ENCODE assay signal across 25 mouse cellular contexts in the genomic region with DNA sequence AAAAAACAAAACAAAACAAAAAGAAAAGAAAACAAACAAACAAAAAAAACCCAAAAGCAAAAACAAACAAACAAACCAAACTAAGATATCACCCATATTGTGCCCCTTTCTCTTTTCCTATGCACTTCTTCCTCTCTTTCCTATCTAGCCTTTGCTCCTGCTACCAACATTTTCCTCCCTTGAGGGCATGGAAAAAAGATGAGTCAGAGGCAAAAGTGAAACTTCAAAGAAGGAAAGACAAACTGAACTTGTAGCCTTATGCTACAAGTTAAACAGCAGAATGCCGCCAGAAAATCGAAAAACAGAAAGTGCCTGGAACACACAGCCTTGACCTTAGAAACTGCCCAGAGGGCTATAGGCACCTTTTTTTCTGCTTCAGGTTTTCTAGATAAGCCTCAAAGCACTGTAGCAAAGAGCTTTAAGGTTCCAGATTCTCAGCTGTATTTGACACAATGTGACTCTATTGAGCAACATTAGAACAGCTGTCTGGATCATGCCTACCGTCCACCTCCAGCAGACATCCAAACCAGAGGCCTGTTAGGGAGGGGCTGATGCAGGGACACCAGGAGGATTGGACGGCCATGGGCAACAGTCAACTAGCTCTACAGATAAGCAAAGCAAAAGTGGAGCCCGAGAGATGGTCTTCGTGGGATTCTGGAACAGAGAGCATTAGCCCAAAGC. TPM values are rescaled to one million over a fixed set of nuclear protein-coding genes. Genes with fewer than 3 reads are reported as not detected.
A peak's percentile ranks its signal among the peaks of the same experiment; 100 is the strongest.
DNase-seq lines count a peak whose midpoint lies in the region; ATAC-seq and TF ChIP-seq lines count a peak whose summit lies in the region.
"Had no signal": no experiment of that assay in that cellular context is flagged by ENCODE, and none has a peak within 500 bp of the region (broad histone marks: within the 10 kb centered on the region; RNA-seq: fewer than 3 reads in every experiment).

No protein-coding gene starts in this region.

- no peak overlapping the region for H3K9ac ChIP-seq in liver, embryonic 13.5 days
- no peak overlapping the region for H3K9ac ChIP-seq in liver, embryonic 11.5 days (ENCODE audit: low read depth, low read length)
- no peak overlapping the region for H3K9ac ChIP-seq in CH12.LX (ENCODE audit: insufficient read depth, low read depth)
- H3K9ac ChIP-seq: heart, embryonic 12.5 days; hindbrain, embryonic 14.5 days had no signal

- in situ Hi-C loops in CH12.LX (cut with MboI; ENCODE audit: low pct_ligation_motif_present, low pct_unique_long_range_greater_than_20kb, low sequenced_read_pairs) = no loop called here

- no peak for DNase-seq in liver, embryonic 13.5 days
- DNase-seq in liver, embryonic 11.5 days (ENCODE audit: low spot score) = no peak
- DNase-seq in CH12.LX (ENCODE audit: extremely low read depth) = no peak
- DNase-seq in cerebellum, adult 9-10 months = no peak
- no peak for DNase-seq in thymus, postnatal 4 days
- DNase-seq in urinary bladder, adult 18-20 months (ENCODE audit: low spot score in 2 of 2) = no peak
- DNase-seq: cerebellum, adult 18-20 months; gastrocnemius, adult 2 months; heart, adult 11 months; kidney, adult 9 months; kidney, postnatal 4 days; lung, adult 18-20 months; right cerebral cortex, postnatal 14 days; thymus, adult 2 months had no signal

- no peaks in the 10 kb centered on the region for H3K79me2 ChIP-seq in CH12.LX (replicated peaks; ENCODE audit: control insufficient read depth, extremely low read depth, insufficient read depth, poor library complexity, severe bottlenecking)

- no peaks in the 10 kb centered on the region for H3K36me3 ChIP-seq in liver, embryonic 13.5 days
- H3K36me3 ChIP-seq in liver, embryonic 11.5 days (ENCODE audit: control insufficient read depth, insufficient read depth, low read length) = no peaks in the 10 kb centered on the region
- peaks cover 10 to 20% of the 10 kb centered on the region in 2 experiments for H3K36me3 ChIP-seq in CH12.LX (replicated peaks in 1 of 2; ENCODE audit: control insufficient read depth in 1 of 2, insufficient read depth in 1 of 2, low read length in 1 of 2)
- H3K36me3 ChIP-seq: embryonic facial prominence, embryonic 10.5 days; G1E; heart, embryonic 12.5 days; limb, embryonic 10.5 days had no signal

- no peak overlapping the region for H3K4me3 ChIP-seq in liver, embryonic 13.5 days (replicated peaks)
- no peak overlapping the region for H3K4me3 ChIP-seq in liver, embryonic 11.5 days (ENCODE audit: low read depth, low read length)
- no peak overlapping the region for H3K4me3 ChIP-seq in CH12.LX (replicated peaks in 1 of 3; ENCODE audit: low read depth in 2 of 3, low read length in 2 of 3, poor library complexity in 1 of 3)
- H3K4me3 ChIP-seq: embryonic facial prominence, embryonic 10.5 days; gastrocnemius, adult 2 months; heart, embryonic 12.5 days; limb, embryonic 10.5 days had no signal

- H3K4me1 ChIP-seq in liver, embryonic 13.5 days (replicated peaks) = peaks cover 16% of the 10 kb centered on the region
- no peaks in the 10 kb centered on the region; the same call in 1 of the 2 replicates for H3K4me1 ChIP-seq in liver, embryonic 11.5 days (replicated peaks; ENCODE audit: control insufficient read depth, insufficient read depth, low read length)
- peaks cover 16 to 44% of the 10 kb centered on the region in 2 experiments for H3K4me1 ChIP-seq in CH12.LX (ENCODE audit: control insufficient read depth in 1 of 2, insufficient read depth in 2 of 2)
- H3K4me1 ChIP-seq: embryonic facial prominence, embryonic 10.5 days; heart, embryonic 12.5 days; limb, embryonic 10.5 days had no signal

- WGBS in liver, embryonic 13.5 days (ENCODE audit: insufficient replicate concordance) = 52% methylated on average over 6 of the region's 6 CpGs
- WGBS in liver, embryonic 11.5 days = 55% methylated on average over 6 of the region's 6 CpGs

- dilution Hi-C loops in CH12.LX (cut with MboI; ENCODE audit: extremely low pct_ligation_motif_present, extremely low pct_unique_long_range_greater_than_20kb, low sequenced_read_pairs) = no loop called here

- no peak for TF ChIP-seq POLR2A in CH12.LX (IDR thresholded peaks at IDR 0.05; ENCODE audit: low read depth, low read length)

- H3K4me2 ChIP-seq in liver, embryonic 13.5 days = no peak overlapping the region
- H3K4me2 ChIP-seq in liver, embryonic 11.5 days = no peak overlapping the region
- H3K4me2 ChIP-seq in CH12.LX (ENCODE audit: insufficient read depth, low read depth, poor library complexity, severe bottlenecking) = peak overlapping the region; percentile 16; the same call in 1 of the 2 replicates
- H3K4me2 ChIP-seq: heart, embryonic 12.5 days; hindbrain, embryonic 14.5 days; midbrain, embryonic 11.5 days had no signal

- peak; percentile 20; the same call in 1 of the 2 replicates for ATAC-seq in liver, embryonic 13.5 days (ENCODE audit: low read depth)
- ATAC-seq in liver, embryonic 11.5 days (replicated peaks; ENCODE audit: low FRiP score) = no peak
- peak; percentile 56 for ATAC-seq in granulocyte monocyte progenitor cell, adult 5-6 weeks (replicated peaks; ENCODE audit: poor library complexity, severe bottlenecking)
- ATAC-seq in monocyte, adult 5-6 weeks (replicated peaks; ENCODE audit: insufficient number of reproducible peaks, low FRiP score, low TSS enrichment, poor library complexity, severe bottlenecking) = peak; percentile 8; the same call in 1 of the 2 replicates
- ATAC-seq: CD4-positive, CD25-positive, alpha-beta regulatory T cell, adult 4 months had no signal

- no peak for TF ChIP-seq RAD21 in CH12.LX (IDR thresholded peaks at IDR 0.05; ENCODE audit: low read depth, low read length)

- no peaks in the 10 kb centered on the region for H3K9me3 ChIP-seq in liver, embryonic 13.5 days (replicated peaks)
- no peaks in the 10 kb centered on the region for H3K9me3 ChIP-seq in liver, embryonic 11.5 days (ENCODE audit: control insufficient read depth, low read length)
- H3K9me3 ChIP-seq in CH12.LX (replicated peaks; ENCODE audit: low read length) = peaks cover 6% of the 10 kb centered on the region
- H3K9me3 ChIP-seq: embryonic facial prominence, embryonic 10.5 days; G1E; heart, embryonic 12.5 days; limb, embryonic 10.5 days had no signal

- H3K27ac ChIP-seq in liver, embryonic 13.5 days = no peak overlapping the region; the same call in 1 of the 2 replicates
- no peak overlapping the region for H3K27ac ChIP-seq in liver, embryonic 11.5 days (ENCODE audit: low read depth, low read length)
- peak overlapping the region; percentile 4; the same call in 1 of the 2 replicates for H3K27ac ChIP-seq in CH12.LX (ENCODE audit: insufficient read depth, low read depth)
- H3K27ac ChIP-seq: embryonic facial prominence, embryonic 10.5 days; gastrocnemius, adult 2 months; hindbrain, embryonic 14.5 days; limb, embryonic 10.5 days had no signal

- no peaks in the 10 kb centered on the region for H3K27me3 ChIP-seq in liver, embryonic 13.5 days
- no peaks in the 10 kb centered on the region for H3K27me3 ChIP-seq in liver, embryonic 11.5 days (replicated peaks; ENCODE audit: control insufficient read depth, insufficient read depth, low read length)
- H3K27me3 ChIP-seq in CH12.LX (replicated peaks) = no peaks in the 10 kb centered on the region

- peak; percentile 82 for TF ChIP-seq EP300 in CH12.LX (IDR thresholded peaks at IDR 0.05; ENCODE audit: low read length)

- no peak for TF ChIP-seq CTCF in CH12.LX (conservative IDR thresholded peaks at IDR 0.05 in 1 of 2, IDR thresholded peaks at IDR 0.05 in 1 of 2; ENCODE audit: low read depth in 2 of 2, low read length in 2 of 2)

TF ChIP-seq in CH12.LX, 34 proteins besides CTCF, POLR2A, EP300 and RAD21 (continues in another document):
- TF ChIP-seq TBP (conservative IDR thresholded peaks at IDR 0.05; ENCODE audit: low read depth, low read length) (no peak), ZKSCAN1 (IDR thresholded peaks at IDR 0.05; ENCODE audit: borderline replicate concordance, low read depth, low read length) (no peak), MAZ (IDR thresholded peaks at IDR 0.05; ENCODE audit: low read depth, low read length) (no peak), CHD2 (IDR thresholded peaks at IDR 0.05; ENCODE audit: low read length) (peak; percentile 44; the same call in 1 of the 2 replicates), MAX (IDR thresholded peaks at IDR 0.05; ENCODE audit: low read length) (peak; percentile 38; the same call in 1 of the 2 replicates), USF1 (IDR thresholded peaks at IDR 0.05; ENCODE audit: low read depth, low read length) (no peak), PAX5 (IDR thresholded peaks at IDR 0.05; ENCODE audit: low read length) (no peak), MXI1 (IDR thresholded peaks at IDR 0.05; ENCODE audit: low read depth, low read length) (0 out of 2 replicates have a peak, but pooled peaks have one; percentile 24)

RNA-seq across cellular contexts. Expression of a gene that starts 1.9 kb away (rescaled TPM):
- polyA plus RNA-seq in liver, embryonic 13.5 days (2015; fragmentation: Nextera tagmentation; extraction: Ambion mirVana) = 2.0 and 2.4 TPM in 2 replicates
- polyA plus RNA-seq in liver, embryonic 11.5 days (2014; fragmentation: Nextera tagmentation; extraction: Ambion mirVana) = 1.5 and 2.4 TPM in 2 replicates
- total RNA-seq in CH12.LX (2012; rRNA removed) (48.4 and 56.8 TPM in 2 replicates), CH12.LX (2014; rRNA removed) (41.8 and 50.2 TPM in 2 replicates)
- polyA plus RNA-seq in CH12.LX (2012; ENCODE audit: insufficient read length, low read depth) = 46.7 and 52.8 TPM in 2 replicates
- total RNA-seq in granulocyte monocyte progenitor cell, adult 5-6 weeks (2014; fragmentation: Nextera tagmentation) = 0.58 and 2.9 TPM in 2 replicates
- total RNA-seq in granulocyte monocyte progenitor cell, adult 5-6 weeks (2017) = 3.1 and 3.5 TPM in 2 replicates
- 364 to 612 TPM (median 571 TPM) in 3 replicates for total RNA-seq in monocyte, adult 5-6 weeks (2017)
- total RNA-seq: gastrocnemius, adult 2 months; layer of hippocampus, postnatal 10 days had no signal
- polyA plus RNA-seq: limb, embryonic 10.5 days; neural tube, embryonic 14.5 days had no signal

RNA-seq across cellular contexts. Expression of a gene that starts 40.5 kb away (rescaled TPM):
- 2.5 and 3.0 TPM in 2 replicates for polyA plus RNA-seq in liver, embryonic 13.5 days (2015; fragmentation: Nextera tagmentation; extraction: Ambion mirVana)
- polyA plus RNA-seq in liver, embryonic 11.5 days (2014; fragmentation: Nextera tagmentation; extraction: Ambion mirVana) = 1.8 and 2.0 TPM in 2 replicates
- 20.2 and 31.8 TPM in 2 replicates for total RNA-seq in CH12.LX (2012; rRNA removed)
- total RNA-seq in CH12.LX (2014; rRNA removed) = 29.5 and 31.1 TPM in 2 replicates
- polyA plus RNA-seq in CH12.LX (2012; ENCODE audit: insufficient read length, low read depth) = 36.1 and 44.3 TPM in 2 replicates
- total RNA-seq in granulocyte monocyte progenitor cell, adult 5-6 weeks (2014; fragmentation: Nextera tagmentation) = 106 and 115 TPM in 2 replicates
- 106 and 143 TPM in 2 replicates for total RNA-seq in granulocyte monocyte progenitor cell, adult 5-6 weeks (2017)
- total RNA-seq in monocyte, adult 5-6 weeks (2017) = 181 to 197 TPM (median 187 TPM) in 3 replicates
- polyA plus RNA-seq: embryonic facial prominence, embryonic 10.5 days; midbrain, embryonic 11.5 days had no signal

RNA-seq across cellular contexts. Expression of a gene that starts 47.9 kb away (rescaled TPM):
- polyA plus RNA-seq in liver, embryonic 13.5 days (2015; fragmentation: Nextera tagmentation; extraction: Ambion mirVana) = 17.9 and 23.1 TPM in 2 replicates
- 28.7 and 29.8 TPM in 2 replicates for polyA plus RNA-seq in liver, embryonic 11.5 days (2014; fragmentation: Nextera tagmentation; extraction: Ambion mirVana)
- total RNA-seq in CH12.LX (2012; rRNA removed) (4.3 and 8.5 TPM in 2 replicates), CH12.LX (2014; rRNA removed) (6.1 and 6.3 TPM in 2 replicates)
- polyA plus RNA-seq in CH12.LX (2012; ENCODE audit: insufficient read length, low read depth) = 2.6 and 3.7 TPM in 2 replicates
- 274 and 310 TPM in 2 replicates for total RNA-seq in granulocyte monocyte progenitor cell, adult 5-6 weeks (2014; fragmentation: Nextera tagmentation)
- total RNA-seq in granulocyte monocyte progenitor cell, adult 5-6 weeks (2017) = 498 and 520 TPM in 2 replicates
- total RNA-seq in monocyte, adult 5-6 weeks (2017) = 270 to 442 TPM (median 434 TPM) in 3 replicates
- polyA plus RNA-seq: CD4-positive, CD25-positive, alpha-beta regulatory T cell, adult 4 months had no signal

Comparison
In these comparisons a context has a peak if more than half of its experiments do, and no peak if none do; other contexts are left out.
1. RNA of a gene that starts 47.9 kb away (total RNA-seq): 274 to 520 TPM in granulocyte monocyte progenitor cell, adult 5-6 weeks and 270 to 442 TPM in monocyte, adult 5-6 weeks; 4.3 to 8.5 TPM in CH12.LX; every median in the first group is over 10 times any median in the second.